Mouse (Mus musculus) heart, embryonic 14.5 days (tissue): Measurements from ENCODE around the gene Zfp985. TPM values are rescaled to one million over a fixed set of nuclear protein-coding genes. Genes with fewer than 3 reads are reported as not detected.
A peak's percentile ranks its signal among the peaks of the same experiment; 100 is the strongest.
"Not testable (repeated sequence)": the region's sequence is repeated elsewhere in the genome, so short reads cannot be mapped to it uniquely, and the experiment has no call there.

ENCODE experiments used
- ATAC-seq: fragments of 200-750 bp; cut with Nextera tagmentation; 2 replicates; pipeline ENCODE4 v1.8.0; 2017; ENCODE audit warnings: low read depth, moderate TSS enrichment; ENCODE audit not compliant: insufficient number of reproducible peaks, insufficient read depth, low FRiP score
- H3K27ac ChIP-seq, 2 experiments: fragments of 200-500 bp in 1 of 2; fragments of 300-500 bp in 1 of 2; sonication (generic) in 1 of 2; replicated peaks in 1 of 2; 2 replicates each; pipeline ENCODE4 v1.5.1; 2012 to 2014; ENCODE audit warnings: low read depth in 2 of 2, low read length in 2 of 2, control low read depth in 1 of 2, mild to moderate bottlenecking in 1 of 2, mixed read lengths in 1 of 2; ENCODE audit not compliant: control insufficient read depth in 1 of 2, insufficient read depth in 1 of 2
- H3K27me3 ChIP-seq: fragments of 300-500 bp; sonication (generic); 2 replicates; pipeline ENCODE4 v1.6.1; 2014; ENCODE audit warnings: mild to moderate bottlenecking, low read length, control low read depth; ENCODE audit not compliant: control insufficient read depth, insufficient read depth
- H3K36me3 ChIP-seq: fragments of 300-500 bp; sonication (generic); 2 replicates; pipeline ENCODE4 v1.6.1; 2014; ENCODE audit warnings: mild to moderate bottlenecking, control low read depth, low read length, mixed read lengths; ENCODE audit not compliant: control insufficient read depth, insufficient read depth
- H3K4me1 ChIP-seq, 2 experiments: fragments of 200-500 bp in 1 of 2; fragments of 300-500 bp in 1 of 2; sonication (generic) in 1 of 2; 2 replicates each; pipeline ENCODE4 v1.6.1; 2012 to 2014; ENCODE audit warnings: low read length in 2 of 2, control low read depth in 1 of 2, mixed read lengths in 1 of 2; ENCODE audit not compliant: control insufficient read depth in 2 of 2, insufficient read depth in 2 of 2
- H3K4me2 ChIP-seq: fragments of 300-500 bp; sonication (generic); 2 replicates; pipeline ENCODE4 v1.6.1; 2014; ENCODE audit warnings: mild to moderate bottlenecking, low read length
- H3K4me3 ChIP-seq, 2 experiments: fragments of 200-500 bp in 1 of 2; fragments of 300-500 bp in 1 of 2; sonication (generic) in 1 of 2; 2 replicates each; pipeline ENCODE4 v1.5.1; 2012 to 2014; ENCODE audit warnings: low read length in 2 of 2, mild to moderate bottlenecking in 2 of 2, control low read depth in 1 of 2, low read depth in 1 of 2, moderate library complexity in 1 of 2; ENCODE audit not compliant: control insufficient read depth in 1 of 2, insufficient read depth in 1 of 2
- H3K9ac ChIP-seq: fragments of 300-500 bp; sonication (generic); 2 replicates; pipeline ENCODE4 v1.6.1; 2014; ENCODE audit warnings: mild to moderate bottlenecking, low read length
- H3K9me3 ChIP-seq: fragments of 300-500 bp; sonication (generic); 2 replicates; pipeline ENCODE4 v1.6.1; 2016; ENCODE audit warnings: low read length, control low read depth; ENCODE audit not compliant: control insufficient read depth
- WGBS: fragments of 180-500 bp; shearing (Covaris S2); extraction: QIAGEN DNeasy Blood & Tissue Kit; methylation state at CpG from one replicate; pipeline ENCODE4 v1.1.7; 2014; 5-methylcytosine and 5-hydroxymethylcytosine counted together
- polyA plus RNA-seq: library from polyadenylated mRNA; unstranded; fragments of >200 nt; fragmentation: Nextera tagmentation; extraction: Ambion mirVana; gene quantifications from 2 replicates; pipeline ENCODE4 v1.2.1, GENCODE M21; 2014

Gene Zfp985
- polyA plus RNA-seq, 1 experiment from 2014 or later, result not detected

- not testable (repeated sequence) for ATAC-seq, H3K27me3 ChIP-seq, H3K4me3 ChIP-seq, H3K27ac ChIP-seq, H3K36me3 ChIP-seq, H3K4me2 ChIP-seq, H3K9ac ChIP-seq, H3K4me1 ChIP-seq
- peaks cover 24% of the 10 kb centered on the region for H3K9me3 ChIP-seq
- 80% methylated on average over 4 of the region's 4 CpGs for WGBS
These were observed 26.3 kb downstream of the Zfp985 start for GRCm38 (mm10) chr4:147579371-147579770.

GRCm38 (mm10) chr4:147586511-147587473 is 33.7 kb downstream of the Zfp985 start:
- H3K27ac ChIP-seq, result no peak overlapping the region
- 45% methylated on average over 1 of the region's 1 CpGs for WGBS
- H3K9me3 ChIP-seq, result peaks cover 26% of the 10 kb centered on the region
- peak; percentile 21; the same call in 1 of the 2 replicates for ATAC-seq
- H3K9ac ChIP-seq, result no peak overlapping the region
- H3K4me2 ChIP-seq, result no peak overlapping the region
- H3K36me3 ChIP-seq, result no peaks in the 10 kb centered on the region
- no peak overlapping the region for H3K4me3 ChIP-seq
- no peaks in the 10 kb centered on the region for H3K27me3 ChIP-seq
- H3K4me1 ChIP-seq, result no peaks in the 10 kb centered on the region

- H3K4me2 ChIP-seq, H3K4me1 ChIP-seq, H3K27me3 ChIP-seq, H3K9ac ChIP-seq, ATAC-seq, H3K4me3 ChIP-seq, H3K27ac ChIP-seq, H3K36me3 ChIP-seq: not testable (repeated sequence)
- WGBS, result 69% methylated on average over 3 of the region's 3 CpGs
- peaks cover 16% of the 10 kb centered on the region for H3K9me3 ChIP-seq
These were observed 41.6 kb downstream of the Zfp985 start for GRCm38 (mm10) chr4:147594630-147595029.

GRCm38 (mm10) chr4:147597685-147598084 is 44.6 kb downstream of the Zfp985 start:
- no peak for ATAC-seq
- no peak overlapping the region for H3K9ac ChIP-seq
- H3K4me2 ChIP-seq, result no peak overlapping the region
- peaks cover 19% of the 10 kb centered on the region for H3K9me3 ChIP-seq
- no peaks in the 10 kb centered on the region for H3K27me3 ChIP-seq
- 51% methylated on average over 1 of the region's 1 CpGs for WGBS
- no peak overlapping the region for H3K4me3 ChIP-seq
- no peaks in the 10 kb centered on the region for H3K4me1 ChIP-seq
- no peaks in the 10 kb centered on the region for H3K36me3 ChIP-seq
- H3K27ac ChIP-seq, result no peak overlapping the region

GRCm38 (mm10) chr4:147598831-147599230 is 45.8 kb downstream of the Zfp985 start:
- Histone ChIP-seq H3K9ac (no peak overlapping the region), H3K4me1 (no peaks in the 10 kb centered on the region), H3K36me3 (no peaks in the 10 kb centered on the region), H3K27me3 (no peaks in the 10 kb centered on the region), H3K27ac (no peak overlapping the region), H3K4me3 (no peak overlapping the region), H3K9me3 (peaks cover 19% of the 10 kb centered on the region), H3K4me2 (no peak overlapping the region)
- ATAC-seq, result no peak
- 49% methylated on average over 2 of the region's 2 CpGs for WGBS

- peaks cover 17% of the 10 kb centered on the region for H3K9me3 ChIP-seq
- WGBS, result 40% methylated on average over 1 of the region's 1 CpGs
- no peaks in the 10 kb centered on the region for H3K36me3 ChIP-seq
- no peak overlapping the region for H3K4me2 ChIP-seq
- H3K27ac ChIP-seq, result no peak overlapping the region
- ATAC-seq, result no peak
- no peak overlapping the region for H3K4me3 ChIP-seq
- no peaks in the 10 kb centered on the region for H3K27me3 ChIP-seq
- H3K4me1 ChIP-seq, result no peaks in the 10 kb centered on the region
- no peak overlapping the region for H3K9ac ChIP-seq
These were observed 48.8 kb downstream of the Zfp985 start for GRCm38 (mm10) chr4:147601881-147602280.

GRCm38 (mm10) chr4:147603806-147604205 is 50.7 kb downstream of the Zfp985 start:
- 72% methylated on average over 4 of the region's 4 CpGs for WGBS
- no peak overlapping the region for H3K4me2 ChIP-seq
- no peak overlapping the region for H3K27ac ChIP-seq
- no peak for ATAC-seq
- peaks cover 16% of the 10 kb centered on the region for H3K9me3 ChIP-seq
- H3K4me3 ChIP-seq, result no peak overlapping the region
- no peak overlapping the region for H3K9ac ChIP-seq
- no peaks in the 10 kb centered on the region for H3K27me3 ChIP-seq
- no peaks in the 10 kb centered on the region for H3K36me3 ChIP-seq
- no peaks in the 10 kb centered on the region for H3K4me1 ChIP-seq
